Mouse (Mus musculus) midbrain, embryonic 14.5 days (tissue): ENCODE results near the gene Hsd17b11. TPM values are rescaled to one million over a fixed set of nuclear protein-coding genes. Genes with fewer than 3 reads are reported as not detected.

ENCODE experiments used
- ATAC-seq: fragments of 200-750 bp; cut with Nextera tagmentation; 2 replicates; pipeline ENCODE4 v1.8.0; 2017; ENCODE audit warnings: moderate number of reproducible peaks, moderate library complexity; ENCODE audit not compliant: low FRiP score, low TSS enrichment
- DNase-seq: peaks from one replicate; pipeline ENCODE4 v3.0.0-alpha.2; 2015
- H3K27ac ChIP-seq: fragments of 300-500 bp; sonication (generic); replicated peaks from 2 replicates; pipeline ENCODE4 v1.5.1; 2014; ENCODE audit warnings: mild to moderate bottlenecking, low read depth, low read length, moderate library complexity
- H3K27me3 ChIP-seq: fragments of 300-500 bp; sonication (generic); 2 replicates; pipeline ENCODE4 v1.6.1; 2014; ENCODE audit warnings: low read length, control low read depth, mixed read lengths; ENCODE audit not compliant: control insufficient read depth, insufficient read depth
- H3K36me3 ChIP-seq: fragments of 300-500 bp; sonication (generic); 2 replicates; pipeline ENCODE4 v1.6.1; 2014; ENCODE audit warnings: low read length, control low read depth; ENCODE audit not compliant: control insufficient read depth, insufficient read depth
- H3K4me1 ChIP-seq: fragments of 300-500 bp; sonication (generic); 2 replicates; pipeline ENCODE4 v1.6.1; 2014; ENCODE audit warnings: mild to moderate bottlenecking, antibody characterized with exemption, low read length, control low read depth; ENCODE audit not compliant: control insufficient read depth, insufficient read depth
- H3K4me2 ChIP-seq: fragments of 300-500 bp; sonication (generic); 2 replicates; pipeline ENCODE4 v1.6.1; 2014; ENCODE audit warnings: mild to moderate bottlenecking, low read length, moderate library complexity
- H3K4me3 ChIP-seq: fragments of 300-500 bp; sonication (generic); replicated peaks from 2 replicates; pipeline ENCODE4 v1.5.1; 2014; ENCODE audit warnings: low read depth, low read length
- H3K9ac ChIP-seq: fragments of 300-500 bp; sonication (generic); replicated peaks from 2 replicates; pipeline ENCODE4 v1.6.1; 2014; ENCODE audit warnings: mild to moderate bottlenecking, low read length, moderate library complexity
- H3K9me3 ChIP-seq: fragments of 300-500 bp; sonication (generic); 2 replicates; pipeline ENCODE4 v1.6.1; 2016; ENCODE audit warnings: low read length, control low read depth, mixed read lengths; ENCODE audit not compliant: control insufficient read depth
- WGBS: fragments of 180-500 bp; shearing (Covaris S2); extraction: QIAGEN DNeasy Blood & Tissue Kit; methylation state at CpG from one replicate; pipeline ENCODE4 v1.1.7; 2014; 5-methylcytosine and 5-hydroxymethylcytosine counted together
- polyA plus RNA-seq: library from polyadenylated mRNA; unstranded; fragments of >200 nt; fragmentation: Nextera tagmentation; extraction: Ambion mirVana; gene quantifications from 2 replicates; pipeline ENCODE4 v1.2.1, GENCODE M21; 2014

Gene Hsd17b11
- polyA plus RNA-seq, 1 experiment from 2014 or later: 1.8 TPM

GRCm38 (mm10) chr5:104042906-104043305, 21.2 kb upstream of the Hsd17b11 start:
- WGBS: 85% methylated on average over 2 of the region's 2 CpGs
- Histone ChIP-seq H3K4me1 (peaks cover 11% of the 10 kb centered on the region; the same call in 1 of the 2 replicates), H3K4me2 (no peak overlapping the region), H3K9me3 (no peaks in the 10 kb centered on the region), H3K36me3 (no peaks in the 10 kb centered on the region), H3K4me3 (no peak overlapping the region), H3K27me3 (no peaks in the 10 kb centered on the region; the same call in 1 of the 2 replicates), H3K27ac (no peak overlapping the region), H3K9ac (no peak overlapping the region)
- ATAC-seq (no peak), DNase-seq (no peak)

DNA sequence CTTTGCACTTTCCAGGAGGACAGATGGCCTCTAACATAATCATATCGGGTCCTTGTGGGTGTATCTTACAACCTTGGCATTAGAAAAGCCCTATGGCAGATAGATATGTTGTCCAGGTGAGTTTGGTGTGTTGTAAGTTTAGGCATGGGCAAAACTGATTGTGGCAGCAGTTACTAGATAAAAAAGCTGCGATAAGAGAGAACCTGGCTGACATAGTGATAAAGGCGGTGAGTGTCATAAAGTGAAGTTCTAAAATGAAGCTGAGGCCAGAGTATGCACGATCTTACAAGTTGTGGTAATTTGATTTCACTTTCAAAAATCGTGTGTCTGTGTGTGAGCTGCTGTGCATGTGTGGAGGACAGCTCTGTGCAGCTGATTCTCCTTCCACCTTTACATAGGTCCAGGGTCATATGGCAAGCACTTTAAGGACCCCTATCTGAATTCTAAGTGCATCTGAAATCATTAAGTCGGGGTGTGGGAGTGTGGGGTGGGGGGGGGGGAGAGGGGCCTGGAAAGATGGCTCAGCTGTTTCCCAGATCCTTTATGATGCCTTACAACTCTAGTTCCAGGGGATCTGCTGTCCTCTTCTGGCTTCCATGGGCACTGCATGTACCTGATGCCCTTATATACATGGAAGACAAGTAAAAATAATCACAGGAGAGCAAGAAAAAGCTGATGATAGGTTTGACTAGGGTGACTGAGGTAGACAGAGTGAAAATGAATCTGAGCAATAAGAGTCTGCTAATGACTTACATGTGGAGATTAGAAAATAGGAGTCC, 17.6 kb upstream of the Hsd17b11 start:
- Histone ChIP-seq H3K9ac (no peak overlapping the region), H3K4me2 (no peak overlapping the region), H3K4me1 (no peaks in the 10 kb centered on the region), H3K4me3 (no peak overlapping the region), H3K9me3 (no peaks in the 10 kb centered on the region), H3K27me3 (no peaks in the 10 kb centered on the region), H3K36me3 (no peaks in the 10 kb centered on the region), H3K27ac (no peak overlapping the region)
- ATAC-seq (no peak), DNase-seq (peak; percentile 62)
- WGBS: 70% methylated on average over 6 of the region's 6 CpGs

GRCm38 (mm10) chr5:104036686-104037085, 15.0 kb upstream of the Hsd17b11 start:
- Histone ChIP-seq H3K27me3 (no peaks in the 10 kb centered on the region), H3K36me3 (no peaks in the 10 kb centered on the region), H3K9ac (no peak overlapping the region), H3K4me1 (no peaks in the 10 kb centered on the region), H3K27ac (no peak overlapping the region), H3K4me3 (no peak overlapping the region), H3K4me2 (no peak overlapping the region), H3K9me3 (no peaks in the 10 kb centered on the region)
- 97% methylated on average over 1 of the region's 1 CpGs for WGBS
- no peak for ATAC-seq
- no peak for DNase-seq

DNA sequence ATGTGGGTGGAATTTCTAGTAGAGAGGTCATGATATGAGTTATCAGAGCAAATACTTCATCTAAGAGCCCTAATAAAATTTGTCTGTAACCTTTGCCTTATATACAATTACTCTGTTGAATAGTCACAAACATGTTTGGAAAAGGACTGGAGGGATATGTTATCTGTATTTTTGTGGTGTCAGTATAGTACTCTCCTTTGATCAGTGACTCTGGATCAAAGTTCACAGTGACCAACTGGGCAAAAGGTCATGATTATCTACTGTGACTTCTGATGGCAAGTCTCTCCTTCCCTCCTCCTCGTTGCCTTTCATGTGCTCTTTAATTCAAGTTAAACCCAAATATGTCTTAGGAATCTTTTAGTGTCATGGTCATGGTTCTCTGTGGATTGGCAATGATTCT, 14.1 kb upstream of the Hsd17b11 start:
- Histone ChIP-seq H3K9ac (no peak overlapping the region), H3K36me3 (no peaks in the 10 kb centered on the region), H3K4me1 (no peaks in the 10 kb centered on the region), H3K4me2 (no peak overlapping the region), H3K4me3 (no peak overlapping the region), H3K9me3 (no peaks in the 10 kb centered on the region), H3K27me3 (no peaks in the 10 kb centered on the region), H3K27ac (no peak overlapping the region)
- WGBS: 64% methylated on average over 1 of the region's 1 CpGs
- ATAC-seq: no peak
- no peak for DNase-seq

- DNase-seq: no peak
- no peaks in the 10 kb centered on the region for H3K9me3 ChIP-seq
- no peak for ATAC-seq
- no peak overlapping the region for H3K9ac ChIP-seq
- H3K4me3 ChIP-seq: no peak overlapping the region
- H3K27me3 ChIP-seq: no peaks in the 10 kb centered on the region
- no peaks in the 10 kb centered on the region for H3K4me1 ChIP-seq
- H3K36me3 ChIP-seq: no peaks in the 10 kb centered on the region
- H3K4me2 ChIP-seq: no peak overlapping the region
- H3K27ac ChIP-seq: no peak overlapping the region
These were observed 13.3 kb upstream of the Hsd17b11 start for GRCm38 (mm10) chr5:104035066-104035465.

DNA sequence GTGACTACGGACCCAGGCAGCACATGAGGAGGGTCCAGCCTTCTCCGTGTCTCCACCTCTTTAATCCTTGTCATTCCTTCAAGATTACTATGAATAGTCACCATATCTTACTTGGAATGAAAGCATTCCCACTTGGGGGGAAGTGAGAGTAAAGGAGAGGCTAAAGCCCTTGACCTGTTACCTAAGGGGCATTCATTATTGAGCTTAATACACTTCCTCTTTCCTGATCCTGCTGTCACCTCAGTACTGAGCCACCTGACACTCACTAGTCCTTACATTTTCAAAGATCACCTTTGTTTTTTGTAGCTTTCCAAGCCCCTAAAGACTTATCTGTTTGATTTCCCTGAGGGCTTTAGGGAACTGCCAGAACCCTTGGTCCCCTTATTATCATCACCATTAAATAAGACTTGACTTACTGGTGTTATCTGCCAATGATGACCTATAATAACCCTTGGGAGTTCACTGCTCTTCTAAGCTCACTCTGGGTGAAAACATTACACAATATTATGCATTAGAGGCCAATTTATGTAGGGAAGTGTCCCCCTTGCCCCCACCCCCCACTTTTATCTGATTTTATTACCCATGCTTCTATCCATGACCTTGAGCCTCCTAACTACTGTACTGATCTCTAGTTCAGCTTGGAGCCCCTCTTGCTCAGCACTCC, 10.8 kb upstream of the Hsd17b11 start:
- Histone ChIP-seq H3K27me3 (no peaks in the 10 kb centered on the region), H3K36me3 (no peaks in the 10 kb centered on the region), H3K4me3 (no peak overlapping the region), H3K4me1 (no peaks in the 10 kb centered on the region), H3K9ac (no peak overlapping the region), H3K9me3 (no peaks in the 10 kb centered on the region), H3K4me2 (no peak overlapping the region), H3K27ac (no peak overlapping the region)
- DNase-seq (no peak), ATAC-seq (no peak)
- 81% methylated on average over 2 of the region's 2 CpGs for WGBS

GRCm38 (mm10) chr5:104025245-104025854, 3.6 kb upstream of the Hsd17b11 start:
- Histone ChIP-seq H3K4me2 (no peak overlapping the region), H3K27me3 (no peaks in the 10 kb centered on the region), H3K4me3 (no peak overlapping the region), H3K36me3 (no peaks in the 10 kb centered on the region), H3K27ac (no peak overlapping the region), H3K9ac (no peak overlapping the region), H3K4me1 (0 out of 2 replicates have a peak, but pooled peaks cover 7% of the 10 kb centered on the region), H3K9me3 (no peaks in the 10 kb centered on the region)
- no peak for DNase-seq
- ATAC-seq: no peak
- 44% methylated on average over 17 of the region's 17 CpGs for WGBS

GRCm38 (mm10) chr5:104024762-104025161, 3.0 kb upstream of the Hsd17b11 start:
- no peaks in the 10 kb centered on the region for H3K36me3 ChIP-seq
- no peaks in the 10 kb centered on the region for H3K27me3 ChIP-seq
- H3K9ac ChIP-seq: no peak overlapping the region
- no peaks in the 10 kb centered on the region for H3K9me3 ChIP-seq
- no peak overlapping the region for H3K4me3 ChIP-seq
- 0 out of 2 replicates have a peak, but pooled peaks cover 7% of the 10 kb centered on the region for H3K4me1 ChIP-seq
- no peak overlapping the region for H3K27ac ChIP-seq
- DNase-seq (no peak), ATAC-seq (no peak)
- H3K4me2 ChIP-seq: no peak overlapping the region
- WGBS: 74% methylated on average over 11 of the region's 11 CpGs
